Mouse (Mus musculus) forelimb bud, embryonic 11.5 days (tissue): Measurements from ENCODE around the gene Myrfl.

ENCODE experiments used
- DNase-seq: peaks from one replicate; pipeline ENCODE4 v3.0.0-alpha.2; 2012; ENCODE audit warnings: low read depth, low spot score

Gene Myrfl

GRCm38 (mm10) chr10:116896336-116897177 is at the start of gene Myrfl:
Gene Myrfl (minus strand): TSS chr10:116896919.
- no peak for DNase-seq

- no peak for DNase-seq
These were observed 48.2 kb upstream of the Myrfl start for GRCm38 (mm10) chr10:116944940-116945339.

GRCm38 (mm10) chr10:116944144-116944543 is 47.4 kb upstream of the Myrfl start:
- DNase-seq, result no peak

- no peak for DNase-seq
These were observed 46.3 kb upstream of the Myrfl start for GRCm38 (mm10) chr10:116943025-116943424.

- no peak for DNase-seq
These were observed 38.3 kb upstream of the Myrfl start for GRCm38 (mm10) chr10:116935028-116935427.

- no peak for DNase-seq
These were observed 37.1 kb upstream of the Myrfl start for GRCm38 (mm10) chr10:116933794-116934193.

GRCm38 (mm10) chr10:116932418-116932817 is 35.7 kb upstream of the Myrfl start:
- DNase-seq, result no peak

GRCm38 (mm10) chr10:116931497-116932179 is 34.9 kb upstream of the Myrfl start:
- DNase-seq, result no peak

- no peak for DNase-seq
These were observed 34.2 kb upstream of the Myrfl start for GRCm38 (mm10) chr10:116930936-116931335.

- no peak for DNase-seq
These were observed 33.8 kb upstream of the Myrfl start for GRCm38 (mm10) chr10:116930506-116930905.

GRCm38 (mm10) chr10:116928826-116929225 is 32.1 kb upstream of the Myrfl start:
- no peak for DNase-seq

GRCm38 (mm10) chr10:116926428-116927113 is 29.9 kb upstream of the Myrfl start:
- DNase-seq, result no peak

- DNase-seq, result no peak
These were observed 27.2 kb upstream of the Myrfl start for GRCm38 (mm10) chr10:116923651-116924495.

- no peak for DNase-seq
These were observed 25.4 kb upstream of the Myrfl start for GRCm38 (mm10) chr10:116922161-116922560.

- no peak for DNase-seq
These were observed 24.7 kb upstream of the Myrfl start for GRCm38 (mm10) chr10:116921416-116921815.

- DNase-seq, result no peak
These were observed 23.9 kb upstream of the Myrfl start for GRCm38 (mm10) chr10:116920641-116921040.

- no peak for DNase-seq
These were observed 22.9 kb upstream of the Myrfl start for GRCm38 (mm10) chr10:116919368-116920317.

GRCm38 (mm10) chr10:116916581-116916980 is 19.9 kb upstream of the Myrfl start:
- DNase-seq, result no peak

- DNase-seq, result no peak
These were observed 18.6 kb upstream of the Myrfl start for GRCm38 (mm10) chr10:116915286-116915685.

- no peak for DNase-seq
These were observed 17.9 kb upstream of the Myrfl start for GRCm38 (mm10) chr10:116914586-116914985.
